Mouse (Mus musculus): ENCODE measurements around the gene Paqr5. TPM values are rescaled to one million over a fixed set of nuclear protein-coding genes. Genes with fewer than 3 reads are reported as not detected.

Paqr5 gene
- polyA plus RNA-seq, 1 experiment from 2014 or later = 0.90 TPM

DNA sequence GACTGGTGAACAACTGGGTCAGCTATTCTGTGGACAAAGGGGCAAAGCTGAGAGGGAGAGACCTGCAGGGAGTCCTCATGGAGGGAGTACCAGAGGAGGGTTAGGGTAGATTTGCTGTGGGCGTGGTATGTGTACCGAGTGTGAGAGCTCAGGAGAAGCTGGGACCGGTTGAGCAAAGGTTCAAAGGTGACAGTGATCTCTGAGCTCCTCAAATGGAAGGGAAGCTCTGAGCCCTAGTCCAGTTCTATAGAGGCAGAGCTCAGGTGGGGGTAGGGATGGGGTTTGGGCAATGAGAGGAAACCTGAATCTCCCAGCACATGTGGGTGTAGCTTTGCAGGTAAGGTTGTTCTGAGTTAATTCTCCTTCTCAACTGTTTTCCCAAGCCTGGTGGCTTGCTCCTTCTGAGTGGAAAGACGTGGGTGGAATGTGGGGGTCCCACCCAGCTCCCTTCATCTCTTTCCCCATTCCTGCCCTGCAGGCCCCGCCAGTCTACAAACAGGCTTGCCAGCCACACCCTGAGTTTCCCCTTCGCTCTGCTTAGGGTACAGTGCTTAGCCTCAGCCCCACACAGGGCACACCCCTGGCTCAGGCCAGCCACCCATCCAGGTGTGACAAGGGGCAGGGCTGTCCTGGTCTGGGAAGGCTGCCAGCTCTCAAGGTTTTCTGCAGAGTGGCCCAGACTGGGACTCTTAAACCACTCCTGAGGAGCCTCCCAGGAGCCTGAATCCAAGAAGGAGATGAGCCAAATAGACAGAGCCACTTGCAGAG lies 26.8 kb downstream of the Paqr5 start:
- no peaks in the 10 kb centered on the region for H3K36me3 ChIP-seq
- no peaks in the 10 kb centered on the region for H3K9me3 ChIP-seq (replicated peaks)
- H3K4me1 ChIP-seq = peaks cover 29% of the 10 kb centered on the region
- 82% methylated on average over 6 of the region's 6 CpGs for WGBS
- no peak overlapping the region for H3K4me3 ChIP-seq
- H3K27ac ChIP-seq (replicated peaks) = 0 out of 2 replicates have a peak overlapping the region, but pooled peaks have one; percentile 4
- H3K27me3 ChIP-seq (ENCODE audit: low read depth, poor library complexity, severe bottlenecking) = no peaks in the 10 kb centered on the region
- no peak for DNase-seq (ENCODE audit: low spot score)

DNA sequence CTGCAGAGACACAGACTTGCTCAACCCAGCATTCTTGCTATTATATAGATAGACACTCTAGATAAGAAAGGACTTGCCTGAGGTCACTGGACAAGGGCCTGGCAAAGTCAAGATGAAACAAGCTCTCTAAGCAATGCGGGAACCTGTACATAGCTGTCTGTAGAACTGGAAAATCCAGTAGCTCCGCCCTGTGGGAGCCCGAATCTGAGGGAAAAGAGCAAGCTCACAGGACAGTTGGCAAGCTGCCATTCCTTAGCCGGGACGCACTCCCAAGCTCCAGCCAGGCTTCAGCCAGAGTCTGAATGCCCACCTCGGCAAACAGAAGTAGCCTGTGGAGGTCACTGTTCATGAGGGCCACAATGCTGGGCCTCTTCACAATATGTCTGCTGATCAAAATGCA lies 28.8 kb downstream of the Paqr5 start:
- WGBS = 83% methylated on average over 6 of the region's 6 CpGs
- Histone ChIP-seq H3K27ac (replicated peaks) (0 out of 2 replicates have a peak overlapping the region, but pooled peaks have one; percentile 28), H3K27me3 (ENCODE audit: low read depth, poor library complexity, severe bottlenecking) (no peaks in the 10 kb centered on the region), H3K4me3 (no peak overlapping the region), H3K36me3 (no peaks in the 10 kb centered on the region), H3K4me1 (peaks cover 13% of the 10 kb centered on the region), H3K9me3 (replicated peaks) (no peaks in the 10 kb centered on the region)
- DNase-seq (ENCODE audit: low spot score) = no peak

DNA sequence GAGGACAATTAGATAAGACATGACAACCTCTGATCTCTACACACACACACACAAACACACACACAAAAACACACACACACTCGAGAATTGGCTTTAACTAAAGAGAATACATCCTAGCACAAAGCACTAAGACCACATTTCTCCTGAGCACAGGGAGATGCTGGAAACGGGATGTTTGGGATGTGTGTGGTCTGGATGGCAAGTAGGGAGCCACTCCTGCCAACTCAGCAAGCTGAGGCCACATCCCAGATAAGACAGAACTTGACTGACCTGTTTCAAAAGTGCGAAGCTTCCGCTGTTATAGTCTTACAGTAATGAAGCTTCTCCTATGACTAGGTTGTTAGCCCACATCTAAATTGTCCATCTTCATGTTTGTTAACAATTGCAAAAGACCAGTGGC lies 35.5 kb downstream of the Paqr5 start:
- Histone ChIP-seq H3K27ac (replicated peaks) (no peak overlapping the region), H3K36me3 (no peaks in the 10 kb centered on the region), H3K27me3 (ENCODE audit: low read depth, poor library complexity, severe bottlenecking) (no peaks in the 10 kb centered on the region), H3K4me3 (no peak overlapping the region), H3K9me3 (replicated peaks) (no peaks in the 10 kb centered on the region), H3K4me1 (peaks cover 17% of the 10 kb centered on the region)
- 71% methylated on average over 4 of the region's 4 CpGs for WGBS
- no peak for DNase-seq (ENCODE audit: low spot score)

DNA sequence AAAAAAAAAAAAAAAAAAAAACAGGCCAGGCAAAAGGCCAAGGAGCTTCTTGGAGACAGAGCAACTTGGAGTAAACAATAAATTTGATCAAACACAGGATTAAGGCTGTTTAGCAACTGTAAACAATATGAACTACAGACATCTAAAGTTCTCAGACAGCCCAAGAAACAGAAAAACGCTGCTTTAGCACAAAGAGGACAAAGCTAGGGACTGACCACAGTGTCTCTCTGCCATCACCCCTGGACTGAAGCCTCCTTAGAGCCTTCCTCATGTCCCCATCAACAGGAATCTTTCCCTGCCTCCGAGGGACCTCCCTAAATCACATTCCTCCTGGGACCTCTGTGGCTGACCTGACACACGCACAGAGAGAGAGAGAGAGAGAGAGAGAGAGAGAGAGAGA lies 35.9 kb downstream of the Paqr5 start:
- Histone ChIP-seq H3K4me3 (no peak overlapping the region), H3K9me3 (replicated peaks) (no peaks in the 10 kb centered on the region), H3K36me3 (no peaks in the 10 kb centered on the region), H3K4me1 (peaks cover 17% of the 10 kb centered on the region), H3K27me3 (ENCODE audit: low read depth, poor library complexity, severe bottlenecking) (no peaks in the 10 kb centered on the region), H3K27ac (replicated peaks) (no peak overlapping the region)
- no peak for DNase-seq (ENCODE audit: low spot score)
- 52% methylated on average over 3 of the region's 3 CpGs for WGBS

DNA sequence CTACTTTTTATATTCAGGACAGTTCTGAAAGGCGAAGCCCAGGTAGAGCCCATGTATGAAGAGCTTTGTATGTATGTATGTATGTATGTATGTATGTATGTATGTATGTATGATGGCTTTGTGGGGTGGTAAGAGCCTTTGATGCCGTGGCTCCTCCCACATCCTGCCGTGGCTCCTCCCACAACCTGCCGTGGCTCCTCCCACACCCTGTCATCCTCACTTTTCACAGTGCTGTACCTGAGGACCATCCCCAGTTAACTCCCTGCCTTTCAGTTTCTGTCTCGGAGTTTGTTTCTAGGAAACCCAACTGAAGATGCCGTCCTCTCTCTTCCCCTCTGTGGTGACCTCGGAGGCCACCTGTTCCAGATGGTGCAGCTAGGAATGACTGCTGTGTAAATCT lies 40.6 kb downstream of the Paqr5 start:
- no peak overlapping the region for H3K27ac ChIP-seq (replicated peaks)
- H3K9me3 ChIP-seq (replicated peaks) = no peaks in the 10 kb centered on the region
- no peaks in the 10 kb centered on the region for H3K27me3 ChIP-seq (ENCODE audit: low read depth, poor library complexity, severe bottlenecking)
- H3K4me1 ChIP-seq = peaks cover 11% of the 10 kb centered on the region
- H3K4me3 ChIP-seq = no peak overlapping the region
- no peaks in the 10 kb centered on the region for H3K36me3 ChIP-seq
- 86% methylated on average over 7 of the region's 7 CpGs for WGBS
- no peak for DNase-seq (ENCODE audit: low spot score)

DNA sequence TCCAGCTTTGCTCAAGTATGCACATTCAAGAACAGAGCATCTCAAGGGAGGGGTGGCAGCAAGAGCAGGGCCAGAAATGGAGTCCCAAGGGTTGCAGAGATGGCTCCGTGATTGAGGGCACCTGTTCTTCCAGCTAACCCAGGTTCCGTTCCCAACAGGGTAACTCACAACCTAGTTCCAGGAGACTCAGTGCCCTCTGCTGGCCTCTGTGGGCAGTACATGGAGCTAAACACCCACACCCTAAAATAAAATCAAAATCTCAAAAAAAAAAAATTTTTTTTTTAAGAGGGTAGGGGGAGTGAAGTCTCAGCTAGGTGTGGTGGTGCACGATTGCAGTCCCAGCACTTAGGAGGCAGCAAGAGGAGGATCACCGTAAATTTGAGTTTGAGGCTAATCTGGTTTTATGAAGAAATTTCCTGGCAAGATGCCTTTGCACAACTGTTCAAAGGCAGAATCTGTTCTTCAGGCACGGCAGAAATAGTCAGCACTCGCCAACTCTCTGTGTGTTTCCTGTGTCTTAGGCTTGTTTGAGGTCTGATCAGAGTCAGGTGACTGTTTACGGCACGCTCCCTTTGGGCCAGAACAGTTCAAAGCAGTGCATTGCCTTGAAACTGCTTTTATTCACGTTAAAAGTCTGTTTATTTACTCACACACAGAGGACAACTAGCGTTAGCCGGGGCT lies 41.3 kb downstream of the Paqr5 start:
- Histone ChIP-seq H3K4me1 (peaks cover 6% of the 10 kb centered on the region), H3K27me3 (ENCODE audit: low read depth, poor library complexity, severe bottlenecking) (no peaks in the 10 kb centered on the region), H3K36me3 (no peaks in the 10 kb centered on the region), H3K9me3 (replicated peaks) (no peaks in the 10 kb centered on the region), H3K4me3 (no peak overlapping the region), H3K27ac (replicated peaks) (no peak overlapping the region)
- peak; percentile 47 for DNase-seq (ENCODE audit: low spot score)
- 67% methylated on average over 11 of the region's 11 CpGs for WGBS

DNA sequence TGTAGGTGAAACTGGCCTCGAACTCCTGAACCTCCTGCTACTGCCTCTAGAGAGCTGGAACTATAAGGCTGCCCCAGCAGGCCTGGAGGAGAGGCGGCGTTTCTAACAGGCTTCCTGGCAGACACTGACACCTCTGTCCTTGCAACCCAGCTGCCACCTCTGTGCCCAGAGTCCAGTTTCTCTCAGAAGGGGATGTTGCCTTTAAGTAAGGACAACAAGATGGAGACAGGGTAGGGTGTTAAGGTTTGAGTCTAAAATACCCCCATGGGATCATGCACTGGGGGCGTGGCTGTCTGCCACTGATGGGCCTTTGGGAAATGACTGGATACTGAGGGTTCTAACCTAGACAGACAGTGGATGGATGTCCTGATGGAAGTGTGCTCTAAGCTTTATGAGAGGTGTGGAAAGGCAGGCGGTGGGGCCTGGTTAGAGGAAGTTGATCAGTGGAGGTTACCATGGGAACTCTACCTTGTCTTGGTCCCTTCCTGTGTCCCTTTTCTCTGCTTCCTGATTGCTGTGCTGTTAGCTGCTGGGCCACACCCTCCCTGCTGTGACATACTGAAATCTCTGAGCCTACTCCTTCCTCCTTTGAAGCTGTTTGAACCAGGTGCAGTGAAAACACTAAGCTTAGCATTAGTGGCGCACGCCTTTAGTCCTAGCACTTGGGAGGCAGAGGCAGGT lies 43.6 kb downstream of the Paqr5 start:
- Histone ChIP-seq H3K9me3 (replicated peaks) (no peaks in the 10 kb centered on the region), H3K27me3 (ENCODE audit: low read depth, poor library complexity, severe bottlenecking) (no peaks in the 10 kb centered on the region), H3K27ac (replicated peaks) (no peak overlapping the region), H3K36me3 (no peaks in the 10 kb centered on the region), H3K4me1 (no peaks in the 10 kb centered on the region; the same call in 1 of the 2 replicates), H3K4me3 (no peak overlapping the region)
- 88% methylated on average over 7 of the region's 7 CpGs for WGBS
- no peak for DNase-seq (ENCODE audit: low spot score)

DNA sequence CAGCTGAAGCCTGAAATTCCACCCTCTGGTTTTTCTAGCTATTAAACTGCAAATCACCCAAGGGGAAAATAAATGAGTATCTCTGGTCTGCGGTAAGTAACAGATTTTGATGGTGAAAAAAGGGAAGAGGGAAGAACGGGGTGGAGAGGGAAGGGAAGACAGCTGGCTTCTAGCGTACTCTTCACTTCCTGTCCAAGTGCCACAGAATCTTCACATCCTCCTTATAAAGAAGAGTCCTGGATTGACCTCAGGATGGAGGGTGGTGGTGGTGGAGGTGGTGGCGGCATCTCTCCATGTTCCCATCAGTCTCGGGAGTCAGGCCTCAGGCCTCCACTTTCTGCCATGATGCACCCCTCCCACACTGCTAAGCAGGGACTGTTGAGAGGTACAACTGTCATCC lies 44.8 kb downstream of the Paqr5 start:
- no peaks in the 10 kb centered on the region for H3K9me3 ChIP-seq (replicated peaks)
- DNase-seq (ENCODE audit: low spot score) = no peak
- H3K4me3 ChIP-seq = no peak overlapping the region
- H3K36me3 ChIP-seq = no peaks in the 10 kb centered on the region
- no peaks in the 10 kb centered on the region for H3K27me3 ChIP-seq (ENCODE audit: low read depth, poor library complexity, severe bottlenecking)
- no peaks in the 10 kb centered on the region; the same call in 1 of the 2 replicates for H3K4me1 ChIP-seq
- H3K27ac ChIP-seq (replicated peaks) = no peak overlapping the region
- 77% methylated on average over 5 of the region's 5 CpGs for WGBS

DNA sequence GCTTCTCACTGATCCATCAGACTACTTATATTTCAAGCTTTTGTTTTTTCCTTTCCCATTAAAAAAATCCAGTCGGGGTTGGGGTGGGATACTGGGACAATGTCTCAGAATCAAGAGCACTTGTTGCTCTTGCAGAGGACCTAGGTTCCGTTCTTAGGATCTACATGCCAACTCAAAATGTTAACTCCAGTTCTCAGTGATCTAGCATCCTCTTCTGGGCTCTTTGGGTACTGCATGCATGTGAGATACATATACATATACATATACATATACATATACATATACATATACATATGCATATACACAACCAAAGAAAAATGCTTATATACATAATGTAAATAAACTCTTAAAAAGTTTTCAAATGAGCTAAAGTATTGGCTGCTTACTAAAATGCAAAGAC lies 46.7 kb downstream of the Paqr5 start:
- Histone ChIP-seq H3K4me3 (no peak overlapping the region), H3K9me3 (replicated peaks) (no peaks in the 10 kb centered on the region), H3K4me1 (no peaks in the 10 kb centered on the region; the same call in 1 of the 2 replicates), H3K27me3 (ENCODE audit: low read depth, poor library complexity, severe bottlenecking) (no peaks in the 10 kb centered on the region), H3K27ac (replicated peaks) (no peak overlapping the region), H3K36me3 (no peaks in the 10 kb centered on the region)
- WGBS = 84% methylated on average over 2 of the region's 2 CpGs
- DNase-seq (ENCODE audit: low spot score) = no peak

DNA sequence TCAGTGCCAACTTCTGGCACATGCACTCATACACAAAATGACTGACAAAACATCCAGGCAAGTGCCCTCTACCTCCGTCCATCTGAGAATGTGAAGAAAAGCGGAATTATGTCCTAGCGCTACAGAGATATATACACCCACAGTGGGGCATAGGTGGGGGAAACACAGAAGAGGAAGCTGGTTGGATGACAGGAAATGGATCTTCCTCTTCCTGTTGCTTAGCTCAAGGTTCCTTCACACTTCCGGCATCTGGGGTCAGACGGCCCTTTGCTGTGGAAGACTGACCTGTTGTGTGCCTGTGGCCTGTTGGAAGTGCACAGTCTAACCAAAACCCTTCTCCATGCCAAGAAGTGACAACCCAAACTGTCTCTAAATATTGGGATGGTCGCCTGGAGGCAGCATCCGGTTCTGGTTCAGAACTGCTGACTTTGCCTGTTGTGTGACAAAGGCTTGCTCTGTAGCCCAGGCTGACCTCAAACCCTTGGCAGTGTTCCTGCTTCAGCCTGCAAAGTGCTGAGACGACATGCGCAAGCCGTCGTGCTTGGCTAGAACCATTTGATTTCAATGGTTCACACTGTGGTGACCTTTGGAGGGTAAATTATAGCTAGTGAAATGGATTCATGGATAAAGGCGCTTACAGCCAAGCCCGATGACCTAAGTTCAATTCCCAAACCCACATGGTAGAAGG lies 49.3 kb downstream of the Paqr5 start:
- Histone ChIP-seq H3K27ac (replicated peaks) (no peak overlapping the region), H3K36me3 (no peaks in the 10 kb centered on the region), H3K4me3 (no peak overlapping the region), H3K4me1 (peaks cover 3% of the 10 kb centered on the region), H3K27me3 (ENCODE audit: low read depth, poor library complexity, severe bottlenecking) (no peaks in the 10 kb centered on the region), H3K9me3 (replicated peaks) (no peaks in the 10 kb centered on the region)
- WGBS = 93% methylated on average over 13 of the region's 13 CpGs
- DNase-seq (ENCODE audit: low spot score) = no peak

DNA sequence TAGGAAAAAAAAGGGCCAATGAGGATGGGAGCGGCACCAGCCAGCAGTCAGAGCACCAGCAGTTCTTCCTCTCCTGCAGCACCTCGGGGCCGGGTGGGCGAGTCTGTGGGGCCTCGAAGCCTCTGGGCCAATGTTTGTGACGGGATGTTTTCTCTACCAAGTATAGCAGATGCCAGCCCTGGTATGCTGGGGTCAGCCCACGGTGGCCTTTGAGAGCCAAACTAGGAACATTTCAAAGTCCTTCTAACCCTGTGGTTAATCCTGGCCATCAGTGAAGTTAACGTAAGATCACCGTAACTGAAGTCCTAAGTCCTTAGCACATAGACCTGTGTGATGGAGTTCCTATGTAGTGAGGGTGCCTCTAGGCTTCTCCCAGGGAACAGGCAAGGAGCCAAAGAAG lies 54.6 kb downstream of the Paqr5 start:
- no peak for DNase-seq (ENCODE audit: low spot score)
- no peak overlapping the region for H3K4me3 ChIP-seq
- no peak overlapping the region for H3K27ac ChIP-seq (replicated peaks)
- H3K36me3 ChIP-seq = no peaks in the 10 kb centered on the region
- H3K9me3 ChIP-seq (replicated peaks) = no peaks in the 10 kb centered on the region
- no peaks in the 10 kb centered on the region for H3K27me3 ChIP-seq (ENCODE audit: low read depth, poor library complexity, severe bottlenecking)
- WGBS = 51% methylated on average over 9 of the region's 9 CpGs
- peaks cover 21% of the 10 kb centered on the region for H3K4me1 ChIP-seq

DNA sequence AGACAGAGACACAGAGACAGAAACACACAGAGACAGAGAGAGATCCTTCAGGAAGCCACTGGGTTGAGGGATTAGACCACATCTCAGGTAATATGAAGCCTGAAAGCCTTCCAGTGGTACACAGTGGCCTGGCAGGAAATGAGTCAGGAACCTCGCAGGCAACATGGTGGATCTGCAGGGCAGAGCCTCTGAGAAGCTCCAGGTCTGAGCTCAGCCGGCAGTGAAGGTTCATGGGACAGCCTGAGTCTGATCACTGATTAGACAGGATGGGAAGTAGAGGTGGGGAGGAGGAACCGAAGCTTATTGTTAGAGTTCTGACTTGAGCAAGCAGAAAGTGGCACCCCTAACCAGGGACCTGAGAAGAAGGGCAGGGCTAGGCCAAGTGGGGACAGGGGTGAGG lies 55.6 kb downstream of the Paqr5 start:
- H3K27ac ChIP-seq (replicated peaks) = no peak overlapping the region
- no peaks in the 10 kb centered on the region for H3K27me3 ChIP-seq (ENCODE audit: low read depth, poor library complexity, severe bottlenecking)
- no peaks in the 10 kb centered on the region for H3K36me3 ChIP-seq
- peaks cover 23% of the 10 kb centered on the region for H3K4me1 ChIP-seq
- 84% methylated on average over 3 of the region's 3 CpGs for WGBS
- H3K9me3 ChIP-seq (replicated peaks) = no peaks in the 10 kb centered on the region
- no peak overlapping the region for H3K4me3 ChIP-seq
- no peak for DNase-seq (ENCODE audit: low spot score)

All from midbrain, embryonic 10.5 days (tissue).